Mouse (Mus musculus) stomach, adult 2 months (tissue): Measurements from ENCODE around the gene Hist1h3c. TPM values are rescaled to one million over a fixed set of nuclear protein-coding genes. Genes with fewer than 3 reads are reported as not detected.

Experiments used
- polyA plus RNA-seq: library from polyadenylated mRNA; depleted of rRNA; stranded (reverse); fragments of >200 nt; gene quantifications from 2 replicates; pipeline ENCODE4 v1.2.3, GENCODE M21; 2012; rRNA removed

Gene Hist1h3c
- 7.1 and 11.9 TPM in 2 replicates for polyA plus RNA-seq

DNA sequence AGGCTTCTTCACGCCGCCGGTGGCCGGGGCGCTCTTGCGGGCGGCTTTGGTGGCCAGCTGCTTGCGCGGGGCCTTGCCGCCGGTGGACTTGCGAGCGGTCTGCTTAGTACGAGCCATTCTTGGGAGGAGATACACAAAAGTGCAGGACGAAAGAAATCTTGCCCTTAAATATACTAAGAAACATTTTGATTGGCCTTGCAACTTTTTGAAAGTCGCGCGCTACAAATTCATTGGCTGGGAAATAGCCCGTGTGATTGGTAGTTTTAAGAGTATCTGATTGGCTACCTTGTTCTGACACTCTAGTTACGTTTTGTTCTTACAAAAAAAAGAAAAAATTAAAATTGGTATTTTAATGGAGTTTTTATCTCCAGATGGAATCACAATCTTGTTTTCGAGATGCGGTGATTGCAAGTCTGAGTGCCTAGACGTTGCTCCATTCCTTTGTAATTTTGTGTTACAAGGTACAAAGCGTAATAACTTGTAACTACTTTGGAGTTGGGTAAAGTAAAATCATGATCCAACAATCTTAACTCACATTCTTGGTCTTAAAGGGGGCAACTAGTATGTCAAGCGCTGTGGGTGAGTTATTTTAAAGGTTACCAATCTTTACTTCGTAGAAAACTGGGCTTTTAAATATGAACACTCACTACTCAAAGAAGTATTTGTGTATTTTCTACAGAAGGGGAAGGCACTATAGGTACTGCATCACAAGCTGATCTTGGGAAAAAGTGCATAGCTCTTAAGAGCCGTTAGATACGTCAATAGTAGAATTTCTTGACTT, at the start of gene Hist1h3c:
Hist1h3c (minus strand) TSS at position 222 of the 781 bp plus-strand sequence.

DNA sequence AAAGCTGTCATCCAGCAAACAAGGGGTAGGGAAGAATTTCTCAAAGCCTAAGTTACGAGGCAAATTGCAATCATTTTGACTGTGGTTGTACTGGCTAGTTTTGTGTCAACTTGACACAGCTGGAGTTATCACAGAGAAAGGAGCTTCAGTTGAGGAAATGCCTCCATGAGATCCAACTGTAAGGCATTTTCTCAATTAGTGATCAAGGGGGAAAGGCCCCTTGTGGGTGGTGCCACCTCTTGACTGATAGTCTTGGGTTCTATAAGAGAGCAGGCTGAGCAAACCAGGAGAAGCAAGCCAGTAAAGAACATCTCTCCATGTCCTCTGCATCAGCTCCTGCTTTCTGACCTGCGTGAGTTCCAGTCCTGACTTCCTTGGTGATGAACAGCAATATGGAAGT, 24.2 kb upstream of the Hist1h3c start, which contains the start of gene Trim38:
Trim38 (plus strand) TSS at position 301 of the 400 bp plus-strand sequence.

DNA sequence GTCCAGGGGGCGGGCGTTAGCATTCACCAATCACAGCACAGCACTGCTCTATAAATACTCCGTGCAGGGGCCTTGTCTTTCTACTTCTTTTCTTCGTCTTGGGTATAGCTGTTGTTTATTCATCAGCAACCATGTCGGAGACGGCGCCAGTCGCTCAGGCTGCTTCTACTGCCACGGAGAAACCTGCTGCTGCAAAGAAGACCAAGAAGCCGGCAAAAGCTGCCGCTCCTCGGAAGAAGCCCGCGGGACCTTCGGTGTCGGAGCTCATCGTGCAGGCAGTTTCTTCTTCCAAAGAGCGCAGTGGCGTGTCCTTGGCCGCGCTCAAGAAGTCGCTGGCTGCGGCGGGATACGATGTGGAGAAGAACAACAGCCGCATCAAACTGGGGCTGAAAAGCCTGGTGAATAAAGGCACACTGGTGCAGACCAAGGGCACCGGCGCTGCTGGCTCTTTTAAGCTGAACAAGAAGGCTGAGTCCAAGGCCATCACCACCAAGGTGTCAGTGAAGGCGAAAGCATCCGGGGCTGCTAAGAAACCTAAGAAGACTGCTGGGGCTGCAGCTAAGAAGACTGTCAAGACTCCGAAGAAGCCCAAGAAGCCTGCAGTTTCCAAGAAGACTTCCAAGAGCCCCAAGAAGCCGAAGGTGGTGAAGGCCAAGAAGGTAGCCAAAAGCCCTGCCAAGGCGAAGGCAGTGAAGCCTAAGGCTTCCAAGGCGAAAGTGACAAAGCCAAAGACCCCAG, 18.4 kb upstream of the Hist1h3c start, which contains the start of gene Hist1h1a:
Hist1h1a (plus strand) TSS at position 81 of the 738 bp plus-strand sequence.

DNA sequence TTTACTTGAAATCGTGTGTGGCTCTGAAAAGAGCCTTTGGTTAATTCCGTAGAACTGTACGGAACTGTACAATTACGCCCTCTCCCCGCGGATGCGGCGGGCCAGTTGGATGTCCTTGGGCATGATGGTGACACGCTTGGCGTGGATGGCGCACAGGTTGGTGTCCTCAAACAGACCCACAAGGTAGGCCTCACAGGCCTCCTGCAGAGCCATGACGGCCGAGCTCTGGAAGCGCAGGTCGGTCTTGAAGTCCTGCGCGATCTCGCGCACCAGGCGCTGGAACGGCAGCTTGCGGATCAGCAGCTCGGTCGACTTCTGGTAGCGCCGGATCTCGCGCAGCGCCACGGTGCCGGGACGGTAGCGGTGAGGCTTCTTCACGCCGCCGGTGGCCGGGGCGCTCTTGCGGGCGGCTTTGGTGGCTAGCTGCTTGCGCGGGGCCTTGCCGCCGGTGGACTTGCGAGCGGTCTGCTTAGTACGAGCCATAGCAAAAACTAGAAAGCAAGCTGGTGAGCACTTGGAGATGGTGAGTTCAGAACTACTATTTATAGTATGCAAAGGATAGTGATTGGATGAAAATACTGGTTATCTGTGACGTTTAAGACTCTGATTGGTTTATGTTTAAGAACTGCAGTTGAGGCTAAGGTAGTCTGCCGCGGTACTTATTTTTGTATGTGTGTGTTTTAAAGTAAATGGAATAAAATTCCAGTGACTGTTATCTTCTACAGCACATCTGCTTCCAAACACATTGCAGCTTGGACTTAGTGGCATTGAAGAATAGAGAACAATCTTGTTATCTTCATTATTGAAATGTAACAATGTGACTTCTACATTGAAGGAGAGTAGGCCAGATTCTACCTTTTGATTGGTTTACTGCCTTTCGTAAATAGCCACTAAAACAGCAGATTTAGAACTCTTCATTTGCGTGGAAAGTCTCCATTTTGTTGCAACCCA, 16.7 kb upstream of the Hist1h3c start, which contains the start of gene Hist1h3a:
Hist1h3a (minus strand) TSS at position 516 of the 951 bp plus-strand sequence.

DNA sequence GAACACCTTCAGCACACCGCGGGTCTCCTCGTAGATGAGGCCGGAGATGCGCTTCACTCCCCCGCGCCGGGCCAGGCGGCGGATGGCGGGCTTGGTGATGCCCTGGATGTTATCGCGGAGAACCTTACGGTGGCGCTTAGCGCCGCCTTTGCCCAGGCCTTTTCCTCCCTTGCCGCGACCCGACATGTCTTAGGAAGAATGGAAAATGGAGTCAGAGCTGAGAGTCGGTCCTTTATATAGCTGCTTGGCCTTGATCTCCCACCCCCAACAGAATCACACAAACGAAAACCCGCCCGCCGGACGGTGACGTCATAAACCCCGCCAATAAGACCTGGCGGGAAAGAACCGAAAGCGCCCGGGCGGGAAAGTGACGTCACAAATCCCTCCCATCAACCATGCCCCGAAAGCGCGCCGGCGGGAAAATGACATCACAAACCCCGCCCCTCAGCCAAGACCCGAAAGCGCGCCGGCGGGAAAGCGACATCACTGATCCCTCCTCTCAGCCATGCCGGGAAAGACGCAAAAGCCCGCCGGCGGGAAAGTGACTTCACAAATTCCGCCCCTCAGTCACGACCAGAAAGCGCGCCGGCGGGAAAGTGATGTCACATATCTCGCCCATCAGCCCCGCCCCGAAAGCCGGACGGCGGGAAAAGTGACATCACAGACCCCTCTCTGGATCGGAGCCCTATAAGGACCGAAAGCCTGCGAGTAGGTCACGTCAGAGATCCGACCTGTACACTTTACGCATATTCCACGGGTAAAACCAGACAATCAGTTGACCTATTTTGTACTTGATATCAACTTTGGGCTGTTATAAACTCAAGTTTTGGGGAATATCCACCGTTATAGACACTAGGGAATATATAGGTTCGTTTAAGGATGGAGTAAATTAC, 15.8 kb upstream of the Hist1h3c start, which contains the start of gene Hist1h4a:
Hist1h4a (minus strand) TSS at position 259 of the 893 bp plus-strand sequence.

DNA sequence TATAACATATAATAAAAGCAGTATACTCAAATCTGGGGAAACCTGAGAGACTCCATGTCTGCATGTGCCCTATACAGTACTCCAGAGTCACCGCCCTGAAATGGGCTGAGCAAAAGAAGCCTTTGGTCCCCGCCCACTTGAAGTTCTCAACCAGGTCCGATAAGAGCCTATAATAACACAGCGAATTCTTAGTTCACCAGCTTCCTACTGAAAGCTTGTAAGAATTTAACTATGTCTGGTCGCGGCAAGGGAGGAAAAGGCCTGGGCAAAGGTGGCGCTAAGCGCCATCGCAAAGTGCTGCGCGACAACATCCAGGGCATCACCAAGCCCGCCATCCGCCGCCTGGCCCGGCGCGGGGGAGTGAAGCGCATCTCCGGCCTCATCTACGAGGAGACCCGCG, 11.4 kb upstream of the Hist1h3c start, which contains the start of gene Hist1h4b:
Hist1h4b (plus strand) TSS at position 224 of the 400 bp plus-strand sequence.

DNA sequence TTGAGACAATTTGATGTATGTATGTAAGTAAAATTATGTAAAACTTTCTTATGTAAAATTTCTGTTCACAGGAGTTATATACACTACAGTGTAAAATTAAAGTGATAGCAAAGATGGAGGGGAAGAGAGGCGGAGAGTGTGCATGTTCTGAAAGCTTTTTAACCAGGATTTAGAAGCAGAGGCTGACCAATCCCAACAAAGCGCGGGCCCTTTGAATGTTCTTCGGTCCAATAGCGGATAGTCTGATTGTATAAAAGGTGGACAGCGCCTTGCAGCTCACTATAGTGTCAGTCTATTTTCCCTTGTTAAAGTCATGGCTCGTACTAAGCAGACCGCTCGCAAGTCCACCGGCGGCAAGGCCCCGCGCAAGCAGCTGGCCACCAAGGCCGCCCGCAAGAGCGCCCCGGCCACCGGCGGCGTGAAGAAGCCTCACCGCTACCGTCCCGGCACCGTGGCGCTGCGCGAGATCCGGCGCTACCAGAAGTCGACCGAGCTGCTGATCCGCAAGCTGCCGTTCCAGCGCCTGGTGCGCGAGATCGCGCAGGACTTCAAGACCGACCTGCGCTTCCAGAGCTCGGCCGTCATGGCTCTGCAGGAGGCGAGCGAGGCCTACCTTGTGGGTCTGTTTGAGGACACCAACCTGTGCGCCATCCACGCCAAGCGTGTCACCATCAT, 6.8 kb upstream of the Hist1h3c start, which contains the start of gene Hist1h3b:
Hist1h3b (plus strand) TSS at position 201 of the 675 bp plus-strand sequence.

DNA sequence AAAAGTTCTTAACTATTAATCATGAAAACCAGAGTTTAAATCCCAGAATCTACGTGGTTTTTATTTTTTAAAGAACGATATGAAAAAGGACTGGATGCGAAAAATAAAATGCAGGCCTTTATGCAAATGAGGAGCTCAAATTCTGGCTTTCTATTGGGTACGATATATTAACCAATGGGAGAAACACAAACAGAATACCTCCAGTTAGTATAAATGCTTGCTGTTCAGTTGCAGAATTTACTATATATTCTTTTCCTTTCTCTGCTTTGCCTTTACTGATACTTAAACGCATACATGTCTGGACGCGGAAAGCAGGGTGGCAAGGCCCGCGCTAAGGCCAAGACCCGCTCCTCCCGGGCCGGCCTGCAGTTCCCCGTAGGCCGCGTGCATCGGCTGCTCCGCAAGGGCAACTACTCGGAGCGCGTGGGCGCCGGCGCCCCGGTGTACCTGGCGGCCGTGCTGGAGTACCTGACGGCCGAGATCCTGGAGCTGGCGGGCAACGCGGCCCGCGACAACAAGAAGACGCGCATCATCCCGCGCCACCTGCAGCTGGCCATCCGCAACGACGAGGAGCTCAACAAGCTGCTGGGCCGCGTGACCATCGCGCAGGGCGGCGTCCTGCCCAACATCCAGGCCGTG, 5.6 kb upstream of the Hist1h3c start, which contains the start of gene Hist1h2ab:
Hist1h2ab (plus strand) TSS at position 288 of the 639 bp plus-strand sequence.

DNA sequence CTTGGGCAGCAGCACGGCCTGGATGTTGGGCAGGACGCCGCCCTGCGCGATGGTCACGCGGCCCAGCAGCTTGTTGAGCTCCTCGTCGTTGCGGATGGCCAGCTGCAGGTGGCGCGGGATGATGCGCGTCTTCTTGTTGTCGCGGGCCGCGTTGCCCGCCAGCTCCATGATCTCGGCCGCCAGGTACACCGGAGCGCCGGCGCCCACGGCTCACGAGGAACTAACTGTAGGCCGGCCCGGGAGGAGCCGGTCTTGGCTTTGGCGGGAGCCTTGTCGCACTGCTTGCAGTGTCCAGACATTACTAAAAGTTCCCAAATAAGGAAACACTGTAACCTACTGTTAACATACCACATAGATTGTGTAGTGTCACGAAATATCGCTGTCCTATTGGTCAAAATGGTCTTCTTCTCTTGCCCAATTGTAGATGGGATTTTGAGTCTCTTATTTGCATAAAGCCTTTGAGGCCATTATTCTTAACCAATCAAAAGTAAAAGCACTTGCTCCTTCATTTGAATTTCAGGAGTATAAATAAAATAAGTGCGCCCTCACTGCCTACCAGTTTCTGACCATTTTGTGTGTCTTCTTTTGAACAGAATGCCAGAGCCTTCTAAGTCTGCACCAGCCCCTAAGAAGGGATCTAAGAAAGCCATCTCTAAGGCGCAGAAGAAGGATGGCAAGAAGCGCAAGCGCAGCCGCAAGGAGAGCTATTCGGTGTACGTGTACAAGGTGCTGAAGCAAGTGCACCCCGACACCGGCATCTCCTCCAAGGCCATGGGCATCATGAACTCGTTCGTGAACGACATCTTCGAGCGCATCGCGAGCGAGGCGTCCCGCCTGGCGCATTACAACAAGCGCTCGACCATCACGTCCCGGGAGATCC, 1.0 kb upstream of the Hist1h3c start, which contains the start of gene Hist1h2bb:
Hist1h2bb (plus strand) TSS at position 534 of the 880 bp plus-strand sequence.

DNA sequence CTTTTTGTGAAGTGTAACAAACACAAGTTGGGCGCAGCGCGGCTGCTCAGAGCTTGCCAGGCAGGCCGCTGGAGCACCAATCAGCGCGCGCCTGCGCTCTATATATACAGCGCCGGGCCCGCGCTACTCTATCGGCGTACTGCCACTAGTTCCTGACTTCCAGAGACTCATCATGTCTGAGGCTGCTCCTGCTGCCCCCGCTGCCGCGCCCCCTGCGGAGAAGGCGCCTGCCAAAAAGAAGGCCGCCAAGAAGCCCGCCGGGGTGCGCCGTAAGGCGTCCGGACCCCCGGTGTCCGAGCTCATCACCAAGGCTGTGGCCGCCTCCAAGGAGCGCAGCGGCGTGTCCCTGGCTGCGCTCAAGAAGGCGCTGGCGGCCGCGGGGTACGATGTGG, 6.7 kb downstream of the Hist1h3c start, which contains the start of gene Hist1h1c:
Hist1h1c (plus strand) TSS at position 132 of the 392 bp plus-strand sequence.

DNA sequence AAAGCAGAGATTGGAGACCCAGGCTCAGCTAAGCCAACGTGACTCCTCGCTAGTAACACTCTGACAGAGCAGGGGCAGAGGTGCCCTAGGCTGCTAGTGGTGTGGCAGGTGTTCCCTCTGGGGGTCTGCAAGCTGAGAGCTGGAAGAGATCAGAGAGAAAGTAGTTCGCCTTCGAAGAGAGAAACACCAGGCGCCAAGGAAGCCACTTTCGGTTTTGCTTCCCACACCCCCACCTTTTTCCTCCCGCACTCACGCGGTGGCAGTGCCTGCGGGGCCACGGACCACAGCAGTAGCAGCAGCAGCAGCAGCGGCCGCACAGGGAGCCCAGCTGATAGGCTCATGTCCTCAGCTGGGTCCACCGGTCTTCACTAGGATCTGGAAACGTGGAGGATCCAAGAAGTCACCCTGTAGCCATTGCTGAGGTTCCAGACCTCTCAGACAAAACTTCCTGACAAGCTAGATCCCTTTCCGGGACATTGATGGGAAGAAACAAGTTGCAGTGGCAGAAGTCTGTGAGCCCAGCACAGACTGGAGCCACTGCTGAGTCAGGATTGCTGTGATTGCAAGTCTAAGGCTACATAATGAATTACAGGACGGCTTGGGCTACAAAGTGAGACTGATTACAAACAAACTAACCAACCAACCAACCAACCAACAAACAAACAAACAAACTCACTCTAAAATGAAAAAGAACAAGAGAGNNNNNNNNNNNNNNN, 34.9 kb downstream of the Hist1h3c start, which contains the start of gene Hfe:
Hfe (minus strand) TSS at position 481 of the 716 bp plus-strand sequence.

DNA sequence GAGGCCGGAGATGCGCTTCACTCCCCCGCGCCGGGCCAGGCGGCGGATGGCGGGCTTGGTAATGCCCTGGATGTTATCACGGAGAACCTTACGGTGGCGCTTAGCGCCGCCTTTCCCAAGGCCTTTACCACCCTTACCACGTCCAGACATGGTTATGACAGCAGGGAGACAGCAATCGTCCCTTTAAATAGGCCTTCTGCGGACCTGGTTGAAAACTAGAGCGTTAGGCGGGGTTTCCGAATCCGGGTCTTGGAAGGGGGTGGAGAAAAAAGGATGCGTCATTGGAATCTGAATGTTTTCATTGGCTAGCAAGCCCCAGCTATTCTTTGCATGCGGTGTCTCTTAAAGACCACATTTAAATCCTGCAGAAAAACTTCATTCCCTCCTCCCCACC, 47.1 kb downstream of the Hist1h3c start, which contains the start of gene Hist1h4c:
Hist1h4c (minus strand) TSS at position 155 of the 394 bp plus-strand sequence.

DNA sequence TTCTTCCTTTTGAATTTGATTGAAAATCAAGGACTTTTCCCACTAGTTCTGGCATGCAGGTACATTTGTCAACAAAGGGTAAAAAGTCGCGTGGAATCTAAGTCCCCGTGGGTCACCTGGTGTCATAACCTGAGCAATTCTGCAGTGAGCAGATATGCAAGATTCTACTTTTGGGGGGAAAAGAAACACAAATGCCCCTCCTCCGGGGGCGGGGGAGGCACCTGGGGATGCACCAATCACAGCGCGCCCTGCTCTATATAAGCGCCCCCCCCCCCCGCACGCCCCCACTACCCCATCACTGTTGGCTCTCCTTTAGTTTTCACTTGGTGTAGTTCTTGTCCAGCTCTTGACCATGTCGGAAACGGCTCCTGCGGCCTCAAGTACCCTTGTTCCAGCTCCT, 49.9 kb downstream of the Hist1h3c start, which contains the start of gene Hist1h1t:
Hist1h1t (plus strand) TSS at position 301 of the 400 bp plus-strand sequence.

